Mouse (Mus musculus): ENCODE data around the gene Pde7b. TPM values are rescaled to one million over a fixed set of nuclear protein-coding genes. Genes with fewer than 3 reads are reported as not detected.

Pde7b gene
- polyA plus RNA-seq, 1 experiment from 2014 or later = 1.5 TPM

- Histone ChIP-seq H3K4me2 (replicated peaks; ENCODE audit: low read depth) (no peak overlapping the region), H3K9ac (ENCODE audit: low read depth, low read length) (no peak overlapping the region), H3K27me3 (replicated peaks; ENCODE audit: control insufficient read depth, insufficient read depth, low read length) (no peaks in the 10 kb centered on the region), H3K4me1 (replicated peaks; ENCODE audit: control insufficient read depth, insufficient read depth, low read length) (no peaks in the 10 kb centered on the region), H3K36me3 (ENCODE audit: control insufficient read depth, insufficient read depth) (no peaks in the 10 kb centered on the region), H3K9me3 (ENCODE audit: control insufficient read depth) (no peaks in the 10 kb centered on the region), H3K4me3 (ENCODE audit: low read depth, low read length) (no peak overlapping the region), H3K27ac (ENCODE audit: low read depth, low read length) (no peak overlapping the region)
- no peak for TF ChIP-seq CTCF (IDR thresholded peaks at IDR 0.05; ENCODE audit: low read depth)
- no peak for ATAC-seq
- 93% methylated on average over 4 of the region's 4 CpGs for WGBS
These were observed 138.9 kb downstream of the Pde7b start for GRCm38 (mm10) chr10:20585959-20586358.

- Histone ChIP-seq H3K27me3 (replicated peaks; ENCODE audit: control insufficient read depth, insufficient read depth, low read length) (no peaks in the 10 kb centered on the region), H3K4me1 (replicated peaks; ENCODE audit: control insufficient read depth, insufficient read depth, low read length) (no peaks in the 10 kb centered on the region; the same call in 1 of the 2 replicates)
These were observed 149.9 kb downstream of the Pde7b start for GRCm38 (mm10) chr10:20575002-20575401.

GRCm38 (mm10) chr10:20574414-20574813, 150.5 kb downstream of the Pde7b start:
- no peaks in the 10 kb centered on the region; the same call in 1 of the 2 replicates for H3K4me1 ChIP-seq (replicated peaks; ENCODE audit: control insufficient read depth, insufficient read depth, low read length)
- H3K4me2 ChIP-seq (replicated peaks; ENCODE audit: low read depth) = no peak overlapping the region
- H3K4me3 ChIP-seq (ENCODE audit: low read depth, low read length) = no peak overlapping the region
- ATAC-seq = no peak
- no peaks in the 10 kb centered on the region for H3K36me3 ChIP-seq (ENCODE audit: control insufficient read depth, insufficient read depth)
- H3K9me3 ChIP-seq (ENCODE audit: control insufficient read depth) = no peaks in the 10 kb centered on the region
- no peak overlapping the region for H3K27ac ChIP-seq (ENCODE audit: low read depth, low read length)
- no peak overlapping the region for H3K9ac ChIP-seq (ENCODE audit: low read depth, low read length)
- WGBS = 91% methylated on average over 1 of the region's 1 CpGs
- no peak for TF ChIP-seq CTCF (IDR thresholded peaks at IDR 0.05; ENCODE audit: low read depth)
- H3K27me3 ChIP-seq (replicated peaks; ENCODE audit: control insufficient read depth, insufficient read depth, low read length) = no peaks in the 10 kb centered on the region

More at GRCm38 (mm10) chr10:20575002-20575401, 149.9 kb downstream of the Pde7b start:
- H3K9ac ChIP-seq (ENCODE audit: low read depth, low read length) = no peak overlapping the region
- H3K4me2 ChIP-seq (replicated peaks; ENCODE audit: low read depth) = no peak overlapping the region
- WGBS = 89% methylated on average over 11 of the region's 11 CpGs
- H3K9me3 ChIP-seq (ENCODE audit: control insufficient read depth) = no peaks in the 10 kb centered on the region
- no peak for TF ChIP-seq CTCF (IDR thresholded peaks at IDR 0.05; ENCODE audit: low read depth)
- H3K27ac ChIP-seq (ENCODE audit: low read depth, low read length) = no peak overlapping the region
- no peaks in the 10 kb centered on the region for H3K36me3 ChIP-seq (ENCODE audit: control insufficient read depth, insufficient read depth)
- ATAC-seq = no peak
- no peak overlapping the region for H3K4me3 ChIP-seq (ENCODE audit: low read depth, low read length)

- 85% methylated on average over 2 of the region's 2 CpGs for WGBS
- H3K4me2 ChIP-seq (replicated peaks; ENCODE audit: low read depth) = no peak overlapping the region
- no peak overlapping the region for H3K9ac ChIP-seq (ENCODE audit: low read depth, low read length)
- no peak overlapping the region for H3K4me3 ChIP-seq (ENCODE audit: low read depth, low read length)
- no peak for ATAC-seq
- H3K27me3 ChIP-seq (replicated peaks; ENCODE audit: control insufficient read depth, insufficient read depth, low read length) = no peaks in the 10 kb centered on the region
- H3K36me3 ChIP-seq (ENCODE audit: control insufficient read depth, insufficient read depth) = no peaks in the 10 kb centered on the region
- no peaks in the 10 kb centered on the region for H3K9me3 ChIP-seq (ENCODE audit: control insufficient read depth)
- H3K27ac ChIP-seq (ENCODE audit: low read depth, low read length) = no peak overlapping the region
- no peak for TF ChIP-seq CTCF (IDR thresholded peaks at IDR 0.05; ENCODE audit: low read depth)
- no peaks in the 10 kb centered on the region; the same call in 1 of the 2 replicates for H3K4me1 ChIP-seq (replicated peaks; ENCODE audit: control insufficient read depth, insufficient read depth, low read length)
These were observed 153.4 kb downstream of the Pde7b start for GRCm38 (mm10) chr10:20571521-20571920.

GRCm38 (mm10) chr10:20568630-20569029, 156.2 kb downstream of the Pde7b start:
- Histone ChIP-seq H3K4me3 (ENCODE audit: low read depth, low read length) (no peak overlapping the region), H3K9me3 (ENCODE audit: control insufficient read depth) (no peaks in the 10 kb centered on the region), H3K9ac (ENCODE audit: low read depth, low read length) (no peak overlapping the region), H3K4me1 (replicated peaks; ENCODE audit: control insufficient read depth, insufficient read depth, low read length) (no peaks in the 10 kb centered on the region; the same call in 1 of the 2 replicates), H3K27ac (ENCODE audit: low read depth, low read length) (no peak overlapping the region), H3K27me3 (replicated peaks; ENCODE audit: control insufficient read depth, insufficient read depth, low read length) (no peaks in the 10 kb centered on the region), H3K4me2 (replicated peaks; ENCODE audit: low read depth) (no peak overlapping the region), H3K36me3 (ENCODE audit: control insufficient read depth, insufficient read depth) (no peaks in the 10 kb centered on the region)
- ATAC-seq = peak; percentile 57; the same call in 1 of the 2 replicates
- 48% methylated on average over 6 of the region's 6 CpGs for WGBS
- TF ChIP-seq CTCF (IDR thresholded peaks at IDR 0.05; ENCODE audit: low read depth) = no peak

GRCm38 (mm10) chr10:20567684-20568236, 157.1 kb downstream of the Pde7b start:
- no peak overlapping the region for H3K9ac ChIP-seq (ENCODE audit: low read depth, low read length)
- no peak for TF ChIP-seq CTCF (IDR thresholded peaks at IDR 0.05; ENCODE audit: low read depth)
- H3K27ac ChIP-seq (ENCODE audit: low read depth, low read length) = no peak overlapping the region
- no peaks in the 10 kb centered on the region; the same call in 1 of the 2 replicates for H3K4me1 ChIP-seq (replicated peaks; ENCODE audit: control insufficient read depth, insufficient read depth, low read length)
- H3K4me3 ChIP-seq (ENCODE audit: low read depth, low read length) = no peak overlapping the region
- no peak overlapping the region for H3K4me2 ChIP-seq (replicated peaks; ENCODE audit: low read depth)
- no peak for ATAC-seq
- no peaks in the 10 kb centered on the region for H3K9me3 ChIP-seq (ENCODE audit: control insufficient read depth)
- WGBS = 93% methylated on average over 5 of the region's 5 CpGs
- no peaks in the 10 kb centered on the region for H3K36me3 ChIP-seq (ENCODE audit: control insufficient read depth, insufficient read depth)
- H3K27me3 ChIP-seq (replicated peaks; ENCODE audit: control insufficient read depth, insufficient read depth, low read length) = no peaks in the 10 kb centered on the region

Data from intestine, postnatal 0 days (tissue).